Mouse (Mus musculus) lung, postnatal 0 days (tissue): ENCODE measurements around the gene Olfr1195. TPM values are rescaled to one million over a fixed set of nuclear protein-coding genes. Genes with fewer than 3 reads are reported as not detected.
"Not testable (repeated sequence)": the region's sequence is repeated elsewhere in the genome, so short reads cannot be mapped to it uniquely, and the experiment has no call there.

Experiments
- ATAC-seq: fragments of 200-750 bp; cut with Nextera tagmentation; 2 replicates; pipeline ENCODE4 v1.8.0; 2017; ENCODE audit warnings: moderate library complexity
- DNase-seq: peaks from one replicate; pipeline ENCODE4 v3.0.0-alpha.2; 2016; ENCODE audit warnings: low spot score
- H3K27ac ChIP-seq: fragments of 300-500 bp; sonication (generic); 2 replicates; pipeline ENCODE4 v1.5.1; 2014; ENCODE audit warnings: antibody characterized with exemption, mild to moderate bottlenecking, low read length, mixed read lengths
- H3K27me3 ChIP-seq: fragments of 300-500 bp; sonication (generic); replicated peaks from 2 replicates; pipeline ENCODE4 v1.6.1; 2014; ENCODE audit warnings: low read length, mixed read lengths; ENCODE audit not compliant: insufficient read depth
- H3K36me3 ChIP-seq: fragments of 300-500 bp; sonication (generic); 2 replicates; pipeline ENCODE4 v1.6.1; 2014; ENCODE audit warnings: low read length, mixed read lengths; ENCODE audit not compliant: insufficient read depth
- H3K4me1 ChIP-seq: fragments of 300-500 bp; sonication (generic); 2 replicates; pipeline ENCODE4 v1.6.1; 2014; ENCODE audit warnings: antibody characterized with exemption, low read depth, low read length, mixed read lengths; ENCODE audit not compliant: insufficient read depth
- H3K4me2 ChIP-seq: fragments of 300-500 bp; sonication (generic); replicated peaks from 2 replicates; pipeline ENCODE4 v1.6.1; 2014; ENCODE audit warnings: low read depth, mild to moderate bottlenecking, low read length, moderate library complexity, mixed read lengths
- H3K4me3 ChIP-seq: fragments of 300-500 bp; sonication (generic); 2 replicates; pipeline ENCODE4 v1.5.1; 2014; ENCODE audit warnings: low read depth, low read length
- H3K9ac ChIP-seq: fragments of 300-500 bp; sonication (generic); replicated peaks from 2 replicates; pipeline ENCODE4 v1.6.1; 2014; ENCODE audit warnings: low read depth, mild to moderate bottlenecking
- H3K9me3 ChIP-seq: fragments of 300-500 bp; sonication (generic); 2 replicates; pipeline ENCODE4 v1.6.1; 2016; ENCODE audit warnings: low read length, mixed read lengths
- CTCF ChIP-seq: IDR thresholded peaks from 2 replicates; pipeline ENCODE4 v1.5.1; 2016; ENCODE audit warnings: antibody characterized with exemption, mild to moderate bottlenecking
- EP300 ChIP-seq: IDR thresholded peaks from 2 replicates; pipeline ENCODE4 v1.6.1; 2016; ENCODE audit warnings: antibody characterized with exemption, mild to moderate bottlenecking, control low read depth
- WGBS: fragments of 180-500 bp; shearing (Covaris S2); extraction: QIAGEN DNeasy Blood & Tissue Kit; methylation state at CpG from one replicate; pipeline ENCODE4 v1.1.7; 2014; 5-methylcytosine and 5-hydroxymethylcytosine counted together
- polyA plus RNA-seq: library from polyadenylated mRNA; unstranded; fragments of >200 nt; fragmentation: Nextera tagmentation; extraction: Ambion mirVana; gene quantifications from 2 replicates; pipeline ENCODE4 v1.2.1, GENCODE M21; 2015

Gene Olfr1195
- polyA plus RNA-seq = not detected in 2 replicates

GRCm38 (mm10) chr2:88689087-88689486, at the start of gene Olfr1195:
Gene Olfr1195, minus strand, starts transcription at chr2:88689187.
- Histone ChIP-seq H3K27me3 (no peaks in the 10 kb centered on the region), H3K4me2 (no peak within 1 kb of the TSS), H3K9me3 (no peaks in the 10 kb centered on the region), H3K4me1 (no peaks in the 10 kb centered on the region), H3K36me3 (no peaks in the 10 kb centered on the region), H3K27ac (no peak within 1 kb of the TSS), H3K9ac (no peak within 1 kb of the TSS), H3K4me3 (no peak within 1 kb of the TSS)
- TF ChIP-seq CTCF = no peak
- TF ChIP-seq EP300 = no peak
- ATAC-seq = no peak
- no peak for DNase-seq

GRCm38 (mm10) chr2:88732266-88732665, 43.3 kb upstream of the Olfr1195 start, which contains the start of gene Olfr1197:
Gene Olfr1197, minus strand, starts transcription at chr2:88732366.
- DNase-seq = no peak

GRCm38 (mm10) chr2:88704497-88704896, 15.5 kb upstream of the Olfr1195 start, which contains the start of gene Olfr1196:
Gene Olfr1196, minus strand, starts transcription at chr2:88704597.
- H3K9ac ChIP-seq = no peak within 1 kb of the TSS
- no peak for ATAC-seq

More at GRCm38 (mm10) chr2:88732266-88732665, 43.3 kb upstream of the Olfr1195 start, which contains the start of gene Olfr1197:
- Histone ChIP-seq H3K9ac (no peak within 1 kb of the TSS), H3K4me1 (no peaks in the 10 kb centered on the region), H3K9me3 (no peaks in the 10 kb centered on the region), H3K27me3 (no peaks in the 10 kb centered on the region), H3K27ac (no peak within 1 kb of the TSS), H3K4me3 (no peak within 1 kb of the TSS), H3K36me3 (no peaks in the 10 kb centered on the region), H3K4me2 (no peak within 1 kb of the TSS)
- no peak for ATAC-seq
- 73% methylated on average over 1 of the region's 1 CpGs for WGBS
- no peak for TF ChIP-seq CTCF
- TF ChIP-seq EP300 = no peak

GRCm38 (mm10) chr2:88675328-88675727, 13.7 kb downstream of the Olfr1195 start, which contains the start of gene Olfr1193:
Gene Olfr1193, plus strand, starts transcription at chr2:88675628.
- not testable (repeated sequence) for H3K4me3 ChIP-seq, H3K27me3 ChIP-seq, DNase-seq, H3K27ac ChIP-seq, H3K4me1 ChIP-seq, ATAC-seq, H3K36me3 ChIP-seq, H3K4me2 ChIP-seq, H3K9ac ChIP-seq, H3K9me3 ChIP-seq

More at GRCm38 (mm10) chr2:88704497-88704896, 15.5 kb upstream of the Olfr1195 start, which contains the start of gene Olfr1196:
- 71% methylated on average over 2 of the region's 2 CpGs for WGBS
- H3K36me3 ChIP-seq = no peaks in the 10 kb centered on the region
- H3K4me3 ChIP-seq = no peak within 1 kb of the TSS
- TF ChIP-seq EP300 (no peak), CTCF (no peak)
- H3K9me3 ChIP-seq = no peaks in the 10 kb centered on the region
- H3K4me2 ChIP-seq = no peak within 1 kb of the TSS
- DNase-seq = no peak
- no peak within 1 kb of the TSS for H3K27ac ChIP-seq
- H3K4me1 ChIP-seq = no peaks in the 10 kb centered on the region
- H3K27me3 ChIP-seq = no peaks in the 10 kb centered on the region

GRCm38 (mm10) chr2:88648209-88648608, 40.8 kb downstream of the Olfr1195 start, which contains the start of gene Olfr1192-ps1:
Gene Olfr1192-ps1, plus strand, starts transcription at chr2:88648509.
- no peak within 1 kb of the TSS for H3K9ac ChIP-seq
- WGBS = 35% methylated on average over 1 of the region's 1 CpGs
- H3K4me2 ChIP-seq = no peak within 1 kb of the TSS
- H3K27me3 ChIP-seq = no peaks in the 10 kb centered on the region
- no peak for DNase-seq
- H3K27ac ChIP-seq = no peak within 1 kb of the TSS
- H3K4me1 ChIP-seq = no peaks in the 10 kb centered on the region
- no peaks in the 10 kb centered on the region for H3K36me3 ChIP-seq
- no peak within 1 kb of the TSS for H3K4me3 ChIP-seq
- TF ChIP-seq CTCF = no peak
- no peak for TF ChIP-seq EP300
- no peaks in the 10 kb centered on the region for H3K9me3 ChIP-seq
- no peak for ATAC-seq

GRCm38 (mm10) chr2:88640242-88640641, 48.7 kb downstream of the Olfr1195 start, which contains the start of gene Olfr1191-ps1:
Gene Olfr1191-ps1, plus strand, starts transcription at chr2:88640542.
- not testable (repeated sequence) for H3K27ac ChIP-seq, H3K27me3 ChIP-seq, ATAC-seq, H3K4me3 ChIP-seq, H3K9ac ChIP-seq, H3K9me3 ChIP-seq, H3K36me3 ChIP-seq, H3K4me2 ChIP-seq, DNase-seq, H3K4me1 ChIP-seq
- WGBS = 95% methylated on average over 1 of the region's 1 CpGs

Other genes starting within 250 kb of the Olfr1195 start
- gene Gm13757, start 240.1 kb downstream of the Olfr1195 start, polyA plus RNA-seq = not detected in 2 replicates
- not detected in 2 replicates for gene Olfr1183, start 234.3 kb downstream of the Olfr1195 start, polyA plus RNA-seq
- gene Olfr1184, start 205.6 kb downstream of the Olfr1195 start, polyA plus RNA-seq = not detected in 2 replicates
- gene Olfr1185-ps1, start 195.9 kb downstream of the Olfr1195 start, polyA plus RNA-seq = not detected in 2 replicates
- not detected in 2 replicates for gene Olfr1186, start 170.6 kb downstream of the Olfr1195 start, polyA plus RNA-seq
- not detected in 2 replicates for gene Olfr1188, start 132.3 kb downstream of the Olfr1195 start, polyA plus RNA-seq
- gene Olfr1189, start 102.7 kb downstream of the Olfr1195 start, polyA plus RNA-seq = not detected in 2 replicates
- not detected in 2 replicates for gene Olfr1191-ps1, start 48.6 kb downstream of the Olfr1195 start, polyA plus RNA-seq
- gene Olfr1192-ps1, start 40.7 kb downstream of the Olfr1195 start, polyA plus RNA-seq = not detected in 2 replicates
- not detected in 2 replicates for gene Olfr1193, start 13.6 kb downstream of the Olfr1195 start, polyA plus RNA-seq
- gene Olfr1196, start 15.4 kb upstream of the Olfr1195 start, polyA plus RNA-seq = not detected in 2 replicates
- not detected in 2 replicates for gene Olfr1197, start 43.2 kb upstream of the Olfr1195 start, polyA plus RNA-seq
- gene Olfr1198, start 62.2 kb upstream of the Olfr1195 start, polyA plus RNA-seq = not detected in 2 replicates
- gene Olfr1199, start 71.3 kb upstream of the Olfr1195 start, polyA plus RNA-seq = not detected in 2 replicates
- gene Olfr1200, start 81.3 kb upstream of the Olfr1195 start, polyA plus RNA-seq = not detected in 2 replicates
- gene Olfr1201, start 103.8 kb upstream of the Olfr1195 start, polyA plus RNA-seq = not detected in 2 replicates
- not detected in 2 replicates for gene Olfr1202, start 125.3 kb upstream of the Olfr1195 start, polyA plus RNA-seq
- gene Olfr1205, start 140.6 kb upstream of the Olfr1195 start, polyA plus RNA-seq = not detected in 2 replicates
- gene Olfr1204, start 160.1 kb upstream of the Olfr1195 start, polyA plus RNA-seq = not detected in 2 replicates
- gene Olfr1206, start 174.0 kb upstream of the Olfr1195 start, polyA plus RNA-seq = not detected in 2 replicates
- gene Olfr1208, start 213.1 kb upstream of the Olfr1195 start, polyA plus RNA-seq = not detected in 2 replicates
- gene Olfr1209, start 226.0 kb upstream of the Olfr1195 start, polyA plus RNA-seq = not detected in 2 replicates
- gene Olfr1211, start 248.9 kb upstream of the Olfr1195 start, polyA plus RNA-seq = not detected in 2 replicates